Mouse (Mus musculus) layer of hippocampus, postnatal 10 days (tissue): ENCODE results near the gene Csnk1g2. TPM values are rescaled to one million over a fixed set of nuclear protein-coding genes. Genes with fewer than 3 reads are reported as not detected.
A peak's percentile ranks its signal among the peaks of the same experiment; 100 is the strongest.

Source experiments
- DNase-seq, 2 experiments: peaks; one replicate each; pipeline ENCODE4 v3.0.0; 2021; ENCODE audit warnings: low spot score in 2 of 2
- long read RNA-seq: library from polyadenylated mRNA; stranded (forward); transcript quantifications from one replicate; pipeline ENCODE4 v2.0.0, GENCODE M21; 2023
- total RNA-seq, 2 experiments: library from RNA; stranded (reverse); gene quantifications; 2 replicates each; pipeline ENCODE4 v1.2.3; 2021

Csnk1g2 gene
- 100 to 1,000 TPM; 146 to 157 TPM for total RNA-seq
- long read RNA-seq, transcript Csnk1g2-201 (11 exons, 2,348 nt): major isoform, 8 of 135 reads
- long read RNA-seq, partial matches to known transcripts: 11 of 135 reads
- long read RNA-seq, other reads (novel, unspliced or antisense): 113 of 135 reads

DNA sequence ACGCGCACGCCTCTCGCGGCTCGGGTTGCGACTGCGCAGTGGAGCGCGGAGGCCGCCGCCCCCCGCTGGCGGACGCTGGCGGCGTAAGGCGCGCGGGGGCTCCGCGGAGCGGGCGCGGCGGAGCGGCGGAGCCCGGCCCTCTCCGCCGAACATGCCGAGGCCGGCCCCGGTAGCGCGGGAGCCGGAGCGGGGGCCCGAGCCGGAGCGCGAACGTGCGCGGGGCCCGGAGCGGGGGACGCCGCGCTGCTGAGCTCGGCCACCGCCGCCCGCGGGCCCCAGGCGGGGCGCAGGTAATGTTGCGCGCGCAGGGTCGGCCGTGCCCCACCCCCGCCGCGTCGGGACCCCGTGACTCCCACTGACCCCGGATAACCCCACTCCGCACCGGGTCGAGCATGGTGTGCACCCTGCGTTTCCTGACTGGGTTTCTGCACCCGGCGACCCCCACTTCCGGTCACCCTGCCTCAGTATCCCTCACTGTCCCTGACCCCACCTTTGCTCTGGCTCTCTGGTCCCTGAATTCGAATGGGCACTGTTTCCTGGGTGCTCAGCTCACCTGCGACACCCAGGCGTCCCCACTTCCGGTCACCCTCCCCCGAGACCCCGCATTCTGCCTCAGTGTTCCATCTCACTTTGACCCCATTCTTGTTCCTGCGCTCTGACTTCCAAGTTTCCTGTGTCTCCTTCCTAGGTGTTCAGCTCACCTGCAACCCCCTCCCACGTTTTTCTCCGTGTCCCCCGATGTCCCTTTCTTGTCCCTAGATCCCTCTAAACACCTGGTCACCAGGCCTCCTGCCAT, at the start of gene Csnk1g2:
Gene Csnk1g2, plus strand, starts transcription at position 178 of the 796 bp plus-strand sequence.
- DNase-seq: peak; percentile 45 to 57

DNA sequence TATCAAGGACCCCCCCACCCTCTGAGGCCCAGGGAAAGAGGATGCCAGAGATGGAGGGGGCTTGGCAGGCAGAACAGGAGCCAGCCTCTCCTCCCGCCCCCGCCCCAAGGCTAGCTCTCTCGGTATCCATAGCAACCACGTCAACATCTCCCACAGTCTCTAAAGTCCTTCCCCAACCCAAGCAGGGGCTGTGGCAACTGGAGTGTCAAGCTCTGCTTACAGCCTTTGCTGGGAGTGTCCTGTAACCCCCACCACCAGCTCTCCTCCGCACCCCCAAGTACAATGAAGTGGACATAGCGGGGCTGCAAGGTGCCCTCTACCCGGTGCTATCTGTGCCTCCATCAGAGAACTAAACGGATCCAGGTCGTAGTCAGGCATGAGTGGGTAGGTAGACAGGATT, 48.7 kb upstream of the Csnk1g2 start:
- DNase-seq: no peak

DNA sequence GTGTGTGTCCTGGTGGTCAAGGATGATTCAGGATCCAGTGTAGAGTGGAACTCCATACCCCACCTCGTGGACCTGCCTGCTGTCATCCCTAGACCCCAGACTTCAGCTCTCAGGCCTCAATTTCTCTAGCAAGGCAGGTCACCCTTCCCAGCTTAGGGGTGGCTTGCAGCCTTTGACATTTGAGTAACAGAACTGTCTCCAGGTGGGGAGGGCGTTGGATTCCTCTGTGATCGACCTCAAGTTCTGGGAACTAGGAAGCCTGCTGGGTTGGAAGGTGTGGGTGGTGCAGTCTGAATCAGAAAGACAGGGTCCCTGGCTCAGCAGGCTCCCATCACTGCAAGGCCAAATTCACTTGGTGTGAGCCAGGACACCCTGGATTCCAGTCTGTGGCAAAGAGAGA, 47.7 kb upstream of the Csnk1g2 start:
- DNase-seq: peak; percentile 22 to 29

GRCm38 (mm10) chr10:80575925-80576324, 46.7 kb upstream of the Csnk1g2 start:
- DNase-seq: peak; percentile 8 to 31

DNA sequence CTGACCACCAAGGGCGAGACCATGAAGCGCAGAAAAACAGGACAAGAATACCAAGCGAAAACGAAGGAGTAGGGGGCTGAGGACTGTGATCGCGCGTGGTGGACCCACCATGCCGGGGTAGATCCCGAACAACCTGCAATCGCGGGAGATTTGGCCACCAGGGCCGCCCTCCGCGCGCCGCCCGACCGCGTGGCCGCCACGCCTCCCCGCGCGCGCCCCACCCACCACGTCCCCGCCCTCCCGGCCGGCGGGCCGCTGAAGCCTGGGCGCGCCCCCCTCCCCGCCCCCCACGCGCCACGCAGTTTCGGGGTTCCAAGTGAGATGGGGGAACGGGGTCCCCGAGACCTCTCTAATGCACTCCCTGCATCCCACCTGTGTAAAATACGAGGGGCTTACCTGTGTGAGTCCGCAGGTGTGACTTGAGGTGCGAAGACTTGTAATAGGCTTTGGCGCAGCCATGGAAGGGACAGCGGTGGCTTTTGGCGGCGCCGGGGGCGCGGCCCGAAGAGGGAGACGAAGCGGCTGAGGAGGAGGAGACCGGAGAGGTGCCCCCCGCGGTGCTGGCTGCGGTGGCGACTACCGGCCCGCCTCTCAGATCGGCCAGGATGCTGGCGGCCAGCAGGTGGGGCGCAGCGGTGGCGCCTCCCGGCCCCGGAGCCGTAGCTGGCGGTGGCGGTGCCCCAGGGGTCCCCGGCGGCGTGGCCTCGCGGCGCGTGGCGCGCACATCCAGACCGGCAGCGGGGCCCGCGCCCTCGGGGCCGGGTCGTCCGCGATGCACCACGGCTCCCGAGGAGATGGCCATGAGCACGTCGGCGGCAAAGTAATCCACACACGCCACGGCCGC, 46.1 kb upstream of the Csnk1g2 start:
- DNase-seq: peak; percentile 60 to 72

- peak; percentile 97 to 98 for DNase-seq
Observed at GRCm38 (mm10) chr10:80577195-80578130, 45.2 kb upstream of the Csnk1g2 start, which contains the start of gene Klf16. Gene Klf16, minus strand, starts transcription at chr10:80577321.

GRCm38 (mm10) chr10:80578131-80578750, 44.4 kb upstream of the Csnk1g2 start:
- peak; percentile 78 to 83 for DNase-seq

DNA sequence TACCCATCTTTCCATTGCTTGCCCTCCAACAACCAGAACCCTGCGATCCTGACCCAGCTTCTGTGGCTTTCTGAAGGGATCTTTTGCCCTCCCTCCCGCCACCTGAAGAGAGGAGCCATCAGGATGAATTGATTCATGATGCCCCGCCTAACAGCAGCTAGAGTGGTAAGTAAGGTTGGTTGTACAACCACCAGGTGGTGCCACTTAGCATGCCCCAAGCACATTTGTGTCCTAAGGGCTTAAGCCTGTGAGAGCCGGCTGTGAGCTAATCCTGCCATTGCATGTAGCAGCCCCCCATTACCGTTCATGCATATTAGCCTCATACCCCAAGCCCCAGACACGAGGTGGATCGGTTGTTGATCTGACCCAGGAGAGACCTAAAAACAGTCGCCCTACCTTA, 43.7 kb upstream of the Csnk1g2 start:
- DNase-seq: peak in 1 of 2 experiments; percentile 59

- DNase-seq: no peak
Observed at GRCm38 (mm10) chr10:80583047-80583446, 39.6 kb upstream of the Csnk1g2 start.

- DNase-seq: peak in 1 of 2 experiments; percentile 22
Observed at GRCm38 (mm10) chr10:80584045-80584488, 38.6 kb upstream of the Csnk1g2 start.

GRCm38 (mm10) chr10:80584642-80585552, 37.7 kb upstream of the Csnk1g2 start:
- DNase-seq: peak in 1 of 2 experiments; percentile 15

DNA sequence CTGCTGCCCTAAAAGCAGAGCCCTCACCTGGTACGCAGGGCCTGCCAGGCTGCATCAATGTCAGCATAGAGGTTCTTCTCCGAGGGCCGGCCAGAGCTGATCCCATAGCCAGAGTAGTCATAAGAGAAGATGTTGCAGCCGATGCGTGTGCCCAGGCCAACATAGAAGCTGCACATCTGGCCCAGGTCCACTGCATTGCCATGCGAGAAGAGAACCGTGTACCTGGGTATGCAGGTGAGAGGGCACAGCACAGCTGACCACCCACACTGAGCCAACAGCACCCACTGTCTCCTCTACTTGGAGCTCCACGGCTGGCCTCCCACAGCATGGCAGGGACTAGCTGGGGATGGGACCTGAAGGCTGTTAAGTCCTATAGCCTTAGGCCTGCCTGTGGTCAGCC, 37.1 kb upstream of the Csnk1g2 start:
- DNase-seq: peak in 1 of 2 experiments; percentile 13

DNA sequence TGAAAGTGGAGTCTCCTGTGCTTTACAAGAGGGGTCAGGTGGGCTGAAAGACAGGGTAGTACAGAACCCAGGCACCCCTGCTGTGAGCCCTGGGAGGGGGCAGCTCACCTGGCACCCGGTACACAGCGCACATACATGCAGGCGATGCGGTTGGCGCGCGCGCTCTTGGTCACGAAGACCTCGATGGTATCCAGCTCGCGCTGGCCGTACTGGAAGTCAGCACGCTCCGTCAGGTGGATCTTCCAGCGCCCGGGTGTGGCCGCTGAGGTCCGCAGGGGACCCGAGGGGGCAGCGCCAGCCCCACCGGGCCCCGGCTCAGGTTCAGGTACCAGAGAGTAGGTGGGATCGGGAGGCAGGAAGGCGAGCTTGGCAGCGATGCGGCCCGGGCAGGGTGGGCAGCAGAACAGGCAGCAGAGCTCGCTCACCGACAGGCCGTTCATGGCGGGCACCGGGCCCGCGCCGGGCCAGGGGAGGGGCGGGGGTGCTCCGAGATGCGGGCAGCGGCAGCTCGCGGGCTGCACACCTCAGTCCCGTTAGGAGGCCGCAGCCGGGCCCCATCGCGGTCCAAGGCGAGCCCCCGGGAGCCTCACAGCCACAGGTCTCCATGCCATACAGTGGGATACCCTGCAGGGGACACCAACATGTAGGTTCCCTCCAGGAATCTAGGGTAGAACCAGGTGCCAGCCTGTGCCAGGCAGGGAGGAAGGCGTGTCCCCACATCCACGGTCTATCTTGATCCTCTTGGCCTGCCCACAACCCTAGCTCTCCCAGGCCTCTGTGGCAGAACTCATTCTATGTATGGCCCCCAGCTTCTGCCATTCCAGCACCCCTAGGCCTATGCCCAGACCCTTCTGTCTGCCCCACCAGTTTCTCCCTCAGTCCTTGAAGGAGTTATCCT, 36.0 kb upstream of the Csnk1g2 start:
- no peak for DNase-seq

DNA sequence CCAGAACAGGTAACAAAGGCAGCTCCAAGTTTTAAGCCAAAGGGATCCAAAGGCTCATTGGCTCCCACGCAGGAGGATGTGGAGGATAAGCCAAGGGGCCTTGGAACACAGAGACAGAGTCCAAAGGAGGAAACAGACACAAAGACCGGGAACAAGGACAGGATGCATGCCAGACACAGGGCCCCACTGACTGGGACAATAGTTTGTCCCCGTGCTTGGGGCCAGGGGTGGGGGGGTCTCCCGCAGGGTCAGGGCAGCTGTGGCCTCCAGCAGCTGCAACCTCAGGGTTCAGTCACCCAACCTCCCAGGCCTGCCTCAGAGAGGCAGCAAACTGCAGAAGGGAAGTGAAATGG, 35.4 kb upstream of the Csnk1g2 start:
- no peak for DNase-seq

DNA sequence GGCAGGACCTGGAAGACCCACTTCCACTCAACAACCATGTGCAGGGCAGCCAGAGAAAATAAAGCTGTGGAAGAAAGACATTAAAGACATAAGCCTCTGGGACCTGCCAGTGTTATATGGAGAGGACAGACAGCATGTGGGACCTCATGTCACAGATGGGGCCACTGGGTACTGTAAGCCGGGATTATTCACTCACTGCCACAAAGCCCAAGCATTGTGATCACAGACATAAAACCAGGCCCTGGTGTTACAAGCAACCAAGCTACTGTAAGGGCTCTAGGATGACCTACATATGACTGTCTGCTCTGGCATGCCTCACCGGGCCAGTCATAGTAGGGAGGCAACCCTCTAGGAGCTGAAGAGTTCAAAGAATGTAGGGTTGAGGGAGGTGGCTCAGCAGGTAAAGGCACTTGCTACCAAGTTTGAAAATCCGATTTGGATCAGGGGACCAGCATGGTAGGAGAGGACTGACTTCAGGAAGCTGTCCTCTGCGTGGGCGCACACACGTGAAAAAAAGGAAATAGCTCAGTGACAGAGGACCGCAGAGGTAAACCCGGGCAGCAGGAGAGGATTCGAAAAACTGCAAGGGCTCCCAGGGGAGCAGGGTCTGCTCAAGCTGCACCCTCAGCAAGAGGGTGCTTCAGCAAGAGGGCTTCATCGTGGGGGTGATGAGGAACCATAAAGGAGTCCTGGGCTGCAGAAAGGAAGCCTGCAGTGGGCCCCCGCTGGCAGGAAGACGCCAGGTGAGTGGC, 33.3 kb upstream of the Csnk1g2 start:
- peak; percentile 25 to 33 for DNase-seq

GRCm38 (mm10) chr10:80589879-80590854, 32.5 kb upstream of the Csnk1g2 start, which contains the start of gene Abhd17a:
Gene Abhd17a, minus strand, starts transcription at chr10:80590341.
- DNase-seq: peak; percentile 91 to 93
